Mouse (Mus musculus) embryonic facial prominence, embryonic 15.5 days (tissue): ENCODE results near the gene Trim29. TPM values are rescaled to one million over a fixed set of nuclear protein-coding genes. Genes with fewer than 3 reads are reported as not detected.

ENCODE experiments used
- ATAC-seq: fragments of 200-750 bp; cut with Nextera tagmentation; 2 replicates; pipeline ENCODE4 v1.8.0; 2017; ENCODE audit warnings: low read depth, moderate TSS enrichment; ENCODE audit not compliant: insufficient number of reproducible peaks, low FRiP score, low TSS enrichment
- H3K27ac ChIP-seq: fragments of 300-500 bp; sonication (generic); replicated peaks from 2 replicates; pipeline ENCODE4 v1.5.1; 2015; ENCODE audit warnings: mild to moderate bottlenecking, inconsistent platforms
- H3K27me3 ChIP-seq: fragments of 300-500 bp; sonication (generic); 2 replicates; pipeline ENCODE4 v1.6.1; 2015; ENCODE audit warnings: inconsistent platforms
- H3K36me3 ChIP-seq: fragments of 300-500 bp; sonication (generic); 2 replicates; pipeline ENCODE4 v1.6.1; 2015; ENCODE audit warnings: mild to moderate bottlenecking, inconsistent platforms
- H3K4me1 ChIP-seq: fragments of 300-500 bp; sonication (generic); 2 replicates; pipeline ENCODE4 v1.6.1; 2015; ENCODE audit warnings: inconsistent platforms
- H3K4me2 ChIP-seq: fragments of 300-500 bp; sonication (generic); replicated peaks from 2 replicates; pipeline ENCODE4 v1.6.1; 2015; ENCODE audit warnings: mild to moderate bottlenecking, inconsistent platforms
- H3K4me3 ChIP-seq: fragments of 300-500 bp; sonication (generic); replicated peaks from 2 replicates; pipeline ENCODE4 v1.5.1; 2015; ENCODE audit warnings: mild to moderate bottlenecking, inconsistent platforms
- H3K9ac ChIP-seq: fragments of 300-500 bp; sonication (generic); 2 replicates; pipeline ENCODE4 v1.6.1; 2015; ENCODE audit warnings: inconsistent platforms
- H3K9me3 ChIP-seq: fragments of 300-500 bp; sonication (generic); replicated peaks from 2 replicates; pipeline ENCODE4 v1.6.1; 2016; ENCODE audit warnings: inconsistent platforms
- WGBS: fragments of 180-500 bp; shearing (Covaris S2); methylation state at CpG from one replicate; pipeline ENCODE4 v1.1.7; 2015; 5-methylcytosine and 5-hydroxymethylcytosine counted together
- polyA plus RNA-seq: library from polyadenylated mRNA; unstranded; fragments of >200 nt; fragmentation: Nextera tagmentation; extraction: Ambion mirVana; gene quantifications from 2 replicates; pipeline ENCODE4 v1.2.1, GENCODE M21; 2015

The Trim29 gene
- polyA plus RNA-seq, 1 experiment from 2014 or later, result 142 TPM

- ATAC-seq, result no peak
- Histone ChIP-seq H3K36me3 (no peaks in the 10 kb centered on the region), H3K4me1 (peaks cover 11% of the 10 kb centered on the region; the same call in 1 of the 2 replicates), H3K27ac (peak overlapping the region; percentile 71), H3K9me3 (no peaks in the 10 kb centered on the region), H3K4me3 (peak overlapping the region; percentile 41; the same call in 1 of the 2 replicates), H3K4me2 (peak overlapping the region; percentile 39), H3K27me3 (no peaks in the 10 kb centered on the region), H3K9ac (no peak overlapping the region)
- WGBS, result 51% methylated on average over 3 of the region's 3 CpGs
Observed at GRCm38 (mm10) chr9:43313805-43314204, 3.2 kb downstream of the Trim29 start.

GRCm38 (mm10) chr9:43315320-43315950 lies 4.8 kb downstream of the Trim29 start:
- WGBS, result 37% methylated on average over 3 of the region's 3 CpGs

GRCm38 (mm10) chr9:43316466-43316865 lies 5.8 kb downstream of the Trim29 start:
- H3K27ac ChIP-seq, result no peak overlapping the region; the same call in 1 of the 2 replicates
- ATAC-seq, result no peak

More at GRCm38 (mm10) chr9:43315320-43315950, 4.8 kb downstream of the Trim29 start:
- Histone ChIP-seq H3K4me3 (no peak overlapping the region), H3K4me1 (peaks cover 11% of the 10 kb centered on the region; the same call in 1 of the 2 replicates), H3K36me3 (no peaks in the 10 kb centered on the region; the same call in 1 of the 2 replicates), H3K27ac (peak overlapping the region; percentile 59), H3K9ac (no peak overlapping the region), H3K4me2 (peak overlapping the region; percentile 21; the same call in 1 of the 2 replicates), H3K9me3 (no peaks in the 10 kb centered on the region), H3K27me3 (no peaks in the 10 kb centered on the region)
- ATAC-seq, result no peak

GRCm38 (mm10) chr9:43318661-43319060 lies 8.0 kb downstream of the Trim29 start:
- Histone ChIP-seq H3K36me3 (no peaks in the 10 kb centered on the region; the same call in 1 of the 2 replicates), H3K4me1 (peaks cover 11% of the 10 kb centered on the region; the same call in 1 of the 2 replicates), H3K9me3 (no peaks in the 10 kb centered on the region), H3K27ac (peak overlapping the region; percentile 70), H3K9ac (no peak overlapping the region), H3K4me2 (no peak overlapping the region), H3K4me3 (no peak overlapping the region), H3K27me3 (no peaks in the 10 kb centered on the region)
- WGBS, result 59% methylated on average over 10 of the region's 10 CpGs
- peak; percentile 22; the same call in 1 of the 2 replicates for ATAC-seq

More at GRCm38 (mm10) chr9:43316466-43316865, 5.8 kb downstream of the Trim29 start:
- Histone ChIP-seq H3K4me1 (peaks cover 11% of the 10 kb centered on the region; the same call in 1 of the 2 replicates), H3K36me3 (no peaks in the 10 kb centered on the region; the same call in 1 of the 2 replicates), H3K9me3 (no peaks in the 10 kb centered on the region), H3K27me3 (no peaks in the 10 kb centered on the region), H3K9ac (no peak overlapping the region), H3K4me3 (no peak overlapping the region), H3K4me2 (no peak overlapping the region)
- 83% methylated on average over 4 of the region's 4 CpGs for WGBS

GRCm38 (mm10) chr9:43321951-43322350 lies 11.3 kb downstream of the Trim29 start:
- Histone ChIP-seq H3K9ac (no peak overlapping the region), H3K4me3 (no peak overlapping the region)
- 89% methylated on average over 6 of the region's 6 CpGs for WGBS

GRCm38 (mm10) chr9:43322666-43323065 lies 12.0 kb downstream of the Trim29 start:
- no peak for ATAC-seq

More at GRCm38 (mm10) chr9:43321951-43322350, 11.3 kb downstream of the Trim29 start:
- Histone ChIP-seq H3K36me3 (no peaks in the 10 kb centered on the region; the same call in 1 of the 2 replicates), H3K27ac (no peak overlapping the region), H3K27me3 (no peaks in the 10 kb centered on the region), H3K4me2 (no peak overlapping the region), H3K4me1 (peaks cover 8% of the 10 kb centered on the region; the same call in 1 of the 2 replicates), H3K9me3 (no peaks in the 10 kb centered on the region)
- ATAC-seq, result no peak

GRCm38 (mm10) chr9:43325486-43325885 lies 14.8 kb downstream of the Trim29 start:
- no peak for ATAC-seq
- no peaks in the 10 kb centered on the region for H3K27me3 ChIP-seq
- peak overlapping the region; percentile 65 for H3K27ac ChIP-seq
- 0 out of 2 replicates have a peak, but pooled peaks cover 10% of the 10 kb centered on the region for H3K4me1 ChIP-seq
- H3K9ac ChIP-seq, result no peak overlapping the region
- WGBS, result 60% methylated on average over 3 of the region's 3 CpGs
- H3K36me3 ChIP-seq, result no peaks in the 10 kb centered on the region; the same call in 1 of the 2 replicates
- no peak overlapping the region for H3K4me2 ChIP-seq
- no peak overlapping the region for H3K4me3 ChIP-seq
- H3K9me3 ChIP-seq, result no peaks in the 10 kb centered on the region

More at GRCm38 (mm10) chr9:43322666-43323065, 12.0 kb downstream of the Trim29 start:
- 0 out of 2 replicates have a peak, but pooled peaks cover 13% of the 10 kb centered on the region for H3K4me1 ChIP-seq
- H3K9ac ChIP-seq, result no peak overlapping the region
- no peak overlapping the region for H3K27ac ChIP-seq
- H3K4me3 ChIP-seq, result no peak overlapping the region
- no peaks in the 10 kb centered on the region for H3K27me3 ChIP-seq
- no peak overlapping the region for H3K4me2 ChIP-seq
- H3K9me3 ChIP-seq, result no peaks in the 10 kb centered on the region
- no peaks in the 10 kb centered on the region; the same call in 1 of the 2 replicates for H3K36me3 ChIP-seq
- WGBS, result 84% methylated on average over 4 of the region's 4 CpGs

GRCm38 (mm10) chr9:43326015-43326631 lies 15.5 kb downstream of the Trim29 start:
- Histone ChIP-seq H3K4me2 (no peak overlapping the region), H3K4me3 (no peak overlapping the region), H3K9me3 (no peaks in the 10 kb centered on the region), H3K4me1 (0 out of 2 replicates have a peak, but pooled peaks cover 10% of the 10 kb centered on the region), H3K27ac (peak overlapping the region; percentile 65), H3K27me3 (no peaks in the 10 kb centered on the region), H3K9ac (no peak overlapping the region), H3K36me3 (no peaks in the 10 kb centered on the region)
- WGBS, result 67% methylated on average over 7 of the region's 7 CpGs
- peak; percentile 35 for ATAC-seq

GRCm38 (mm10) chr9:43327182-43328129 lies 16.8 kb downstream of the Trim29 start:
- H3K27ac ChIP-seq, result no peak overlapping the region
- no peaks in the 10 kb centered on the region for H3K36me3 ChIP-seq
- no peak for ATAC-seq
- H3K9ac ChIP-seq, result no peak overlapping the region
- H3K4me3 ChIP-seq, result no peak overlapping the region
- no peaks in the 10 kb centered on the region for H3K9me3 ChIP-seq
- 45% methylated on average over 21 of the region's 21 CpGs for WGBS
- 0 out of 2 replicates have a peak, but pooled peaks cover 15% of the 10 kb centered on the region for H3K4me1 ChIP-seq
- H3K27me3 ChIP-seq, result no peaks in the 10 kb centered on the region
- no peak overlapping the region for H3K4me2 ChIP-seq

- WGBS, result 46% methylated on average over 5 of the region's 5 CpGs
- no peak overlapping the region for H3K4me2 ChIP-seq
- no peak overlapping the region for H3K4me3 ChIP-seq
- no peaks in the 10 kb centered on the region for H3K27me3 ChIP-seq
- no peaks in the 10 kb centered on the region for H3K9me3 ChIP-seq
- H3K36me3 ChIP-seq, result no peaks in the 10 kb centered on the region
- 0 out of 2 replicates have a peak, but pooled peaks cover 15% of the 10 kb centered on the region for H3K4me1 ChIP-seq
- no peak overlapping the region for H3K9ac ChIP-seq
- ATAC-seq, result no peak
- no peak overlapping the region for H3K27ac ChIP-seq
Observed at GRCm38 (mm10) chr9:43330426-43330825, 19.8 kb downstream of the Trim29 start.
